Mouse (Mus musculus) spleen, postnatal 36 days (tissue): ENCODE results near the gene Dynll1.
A peak's percentile ranks its signal among the peaks of the same experiment; 100 is the strongest.

ENCODE experiments used
- DNase-seq, 2 experiments: peaks; one replicate each; pipeline ENCODE4 v3.0.0; 2022; ENCODE audit warnings: low spot score in 2 of 2, mixed read lengths in 1 of 2

Gene Dynll1

DNA sequence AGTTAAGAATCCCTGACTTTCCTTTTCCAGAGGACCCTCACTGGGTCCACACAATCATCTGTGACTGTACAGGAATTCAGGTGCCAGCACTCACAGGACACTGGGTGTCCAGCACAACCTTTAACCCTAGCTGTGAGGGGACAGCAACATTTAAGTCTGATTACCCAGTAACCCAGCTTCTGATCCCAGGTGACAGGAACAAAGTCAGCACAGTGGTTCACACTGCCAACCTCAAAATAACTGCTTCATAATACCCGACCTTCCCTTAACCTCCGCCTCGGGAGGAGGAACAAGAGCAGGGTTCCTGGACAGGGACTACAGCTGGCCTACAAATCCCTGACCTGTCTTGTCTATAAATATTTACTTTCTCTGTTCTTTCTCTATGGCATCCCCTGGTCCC, 32.5 kb downstream of the Dynll1 start:
- no peak for DNase-seq

DNA sequence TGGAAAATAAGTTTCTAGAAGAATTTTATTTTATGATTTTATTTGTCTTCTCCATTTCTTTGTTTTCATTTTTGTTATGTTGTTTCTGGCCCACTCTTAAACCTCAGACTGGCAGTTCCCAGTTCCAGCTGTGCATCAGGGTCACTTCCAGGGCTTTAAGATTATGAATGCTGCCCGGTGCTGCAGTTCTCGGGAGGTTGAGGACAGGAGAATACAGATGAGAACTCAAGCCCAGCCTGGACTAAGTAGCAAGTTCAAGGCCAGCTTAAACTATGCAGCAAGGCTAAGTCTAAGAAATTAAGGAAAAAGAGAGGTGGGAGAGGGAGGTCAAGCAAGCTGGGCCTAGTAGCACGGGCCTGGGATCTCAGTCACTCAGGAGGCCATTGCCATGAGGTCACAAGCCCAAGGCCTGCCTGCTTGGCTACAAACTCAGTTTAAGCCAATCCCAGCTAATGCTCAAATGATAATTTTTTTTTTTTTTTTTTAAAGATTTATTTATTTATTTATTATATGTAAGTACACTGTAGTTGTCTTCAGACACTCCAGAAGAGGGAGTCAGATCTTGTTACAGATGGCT, 33.2 kb downstream of the Dynll1 start:
- no peak for DNase-seq

DNA sequence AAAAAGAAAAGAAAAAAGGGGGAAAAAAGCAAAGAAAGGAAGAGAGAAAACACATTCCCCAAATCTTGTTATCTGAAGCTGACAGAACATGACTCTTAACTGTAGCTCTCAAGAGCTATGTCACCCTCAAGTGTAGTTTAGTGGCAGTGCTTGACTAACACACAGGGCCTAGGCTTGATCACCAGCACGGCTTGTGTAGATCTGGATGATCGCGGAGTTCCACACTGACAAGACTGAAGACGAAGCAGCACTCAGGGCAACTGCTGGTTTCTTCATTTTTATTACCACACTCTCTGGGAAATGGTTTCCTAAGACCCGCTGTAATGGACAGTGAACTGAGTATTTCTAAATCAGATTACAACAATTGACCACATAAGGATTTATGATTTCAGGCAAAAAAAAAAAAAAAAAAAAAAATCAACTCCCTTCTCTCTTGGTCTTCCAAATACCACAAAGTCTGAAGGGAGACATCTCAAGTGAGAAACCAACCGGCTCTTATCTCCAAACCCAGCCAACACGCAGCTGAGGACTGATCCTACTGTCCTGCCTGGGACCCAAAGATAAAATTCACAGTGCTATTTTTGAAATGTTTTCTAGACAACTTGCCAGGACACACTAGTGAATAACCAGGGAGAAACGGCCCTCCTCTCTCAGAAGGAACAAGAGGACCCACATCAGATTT, 33.9 kb downstream of the Dynll1 start:
- peak; percentile 48 to 78 for DNase-seq

DNA sequence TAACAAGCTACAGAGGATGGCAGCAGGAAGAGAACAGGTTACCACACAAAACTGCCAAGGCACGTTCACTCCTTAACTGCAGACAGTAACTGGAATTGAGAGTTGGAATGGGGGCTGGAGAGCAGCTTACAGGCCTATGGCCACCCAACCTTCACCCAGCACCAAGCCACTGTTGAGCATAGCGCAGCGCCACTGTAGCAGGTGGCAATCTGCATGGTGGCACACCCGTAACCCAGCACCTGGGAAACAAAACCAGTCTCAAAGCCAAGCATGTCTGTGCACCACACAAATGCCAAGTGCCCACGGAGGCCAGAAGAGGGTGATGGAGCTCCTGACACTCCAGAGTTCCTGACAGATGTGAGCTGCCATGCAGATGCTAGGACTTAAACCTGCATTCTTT, 34.5 kb downstream of the Dynll1 start:
- no peak for DNase-seq

DNA sequence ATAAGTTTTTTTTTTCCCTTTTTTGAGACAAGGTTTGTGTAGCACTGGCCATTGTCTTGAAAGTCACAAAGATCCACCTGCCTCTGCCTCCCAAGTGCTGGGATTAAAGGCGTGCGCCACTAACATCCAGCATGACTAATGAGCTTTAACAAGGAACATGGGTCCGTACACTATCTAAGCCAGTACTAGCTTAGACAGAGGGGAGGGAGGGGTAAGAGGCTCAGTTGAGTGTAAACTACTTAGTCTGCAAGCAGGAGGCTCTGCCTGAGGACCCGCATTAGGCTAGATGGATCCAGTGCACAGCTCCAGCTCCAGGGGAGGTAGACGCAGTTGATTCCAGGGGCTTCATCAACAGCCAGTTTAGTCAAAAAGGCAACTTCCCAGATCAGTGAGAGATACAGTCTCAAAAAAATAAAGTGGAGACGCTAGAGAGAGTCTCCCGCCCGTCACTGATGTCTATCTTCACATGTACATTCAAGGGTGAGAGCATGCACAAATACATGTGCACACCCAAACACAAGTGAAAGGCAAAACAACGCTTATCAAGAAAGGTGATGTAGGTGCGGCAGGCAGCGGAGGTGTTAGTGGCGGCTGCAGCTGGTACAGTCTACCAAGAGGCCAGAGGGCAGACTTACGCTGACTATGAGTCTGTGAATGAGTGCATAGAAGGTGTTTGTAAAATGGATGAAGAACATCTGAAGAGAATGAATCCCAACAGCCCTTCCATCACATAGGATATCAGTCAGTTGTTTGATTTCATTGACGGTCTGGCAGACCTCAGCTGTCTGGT, 38.1 kb downstream of the Dynll1 start:
- no peak for DNase-seq

DNA sequence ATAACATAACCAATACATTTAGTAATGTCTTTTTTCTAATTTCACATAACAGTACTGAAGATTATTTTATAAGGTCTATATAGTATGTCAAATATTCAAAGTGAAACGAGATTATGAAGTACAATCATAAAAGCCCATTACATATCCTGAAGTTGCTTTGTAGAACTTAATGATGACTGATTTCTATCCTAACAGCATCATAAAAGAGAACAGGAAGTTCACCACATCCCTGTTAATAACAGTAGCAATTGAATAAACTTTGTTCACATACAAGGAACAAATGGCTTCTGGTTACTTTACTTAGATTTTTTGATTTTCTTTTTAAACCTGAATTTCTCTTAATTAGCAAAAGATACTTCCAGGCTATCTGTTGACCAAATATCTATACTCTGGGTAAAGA, 38.9 kb downstream of the Dynll1 start:
- DNase-seq = no peak

DNA sequence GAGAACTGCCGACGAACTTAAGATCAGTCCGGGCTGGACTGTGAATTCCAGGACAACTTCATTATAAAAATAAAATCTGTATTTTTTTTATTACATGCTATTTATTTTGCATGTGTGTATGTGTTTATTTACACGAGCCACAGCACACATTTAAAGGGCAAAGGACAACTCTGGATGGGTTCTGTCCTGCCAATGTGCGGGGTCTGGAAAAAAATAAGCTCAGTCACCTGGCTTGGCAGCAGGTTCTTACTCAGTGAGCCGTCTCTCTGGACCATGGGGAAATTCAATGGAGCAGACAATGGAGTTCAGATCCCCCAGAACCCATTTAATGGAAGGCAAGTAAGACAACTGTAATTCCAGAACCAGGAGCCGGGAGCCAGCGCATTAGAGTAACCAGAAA, 39.7 kb downstream of the Dynll1 start:
- DNase-seq = no peak

DNA sequence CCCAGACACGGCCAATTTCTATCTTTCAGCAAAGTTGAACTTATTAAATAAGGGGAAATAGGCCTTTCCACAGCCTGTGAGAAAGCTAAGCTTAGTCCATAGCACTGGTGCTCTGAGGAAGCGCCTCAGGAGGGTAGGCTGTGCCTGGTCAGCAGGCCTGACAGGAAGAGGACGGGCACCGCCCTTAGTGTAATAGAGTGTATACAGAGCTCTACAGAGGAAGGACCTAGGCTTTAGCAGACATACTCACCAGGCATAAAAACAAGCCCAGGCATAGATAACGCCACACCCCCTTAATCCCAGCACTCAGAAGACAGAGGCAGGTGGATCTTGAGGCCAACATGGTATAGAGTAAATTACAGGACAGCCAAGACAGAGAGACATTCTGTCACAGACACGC, 40.4 kb downstream of the Dynll1 start:
- no peak for DNase-seq

DNA sequence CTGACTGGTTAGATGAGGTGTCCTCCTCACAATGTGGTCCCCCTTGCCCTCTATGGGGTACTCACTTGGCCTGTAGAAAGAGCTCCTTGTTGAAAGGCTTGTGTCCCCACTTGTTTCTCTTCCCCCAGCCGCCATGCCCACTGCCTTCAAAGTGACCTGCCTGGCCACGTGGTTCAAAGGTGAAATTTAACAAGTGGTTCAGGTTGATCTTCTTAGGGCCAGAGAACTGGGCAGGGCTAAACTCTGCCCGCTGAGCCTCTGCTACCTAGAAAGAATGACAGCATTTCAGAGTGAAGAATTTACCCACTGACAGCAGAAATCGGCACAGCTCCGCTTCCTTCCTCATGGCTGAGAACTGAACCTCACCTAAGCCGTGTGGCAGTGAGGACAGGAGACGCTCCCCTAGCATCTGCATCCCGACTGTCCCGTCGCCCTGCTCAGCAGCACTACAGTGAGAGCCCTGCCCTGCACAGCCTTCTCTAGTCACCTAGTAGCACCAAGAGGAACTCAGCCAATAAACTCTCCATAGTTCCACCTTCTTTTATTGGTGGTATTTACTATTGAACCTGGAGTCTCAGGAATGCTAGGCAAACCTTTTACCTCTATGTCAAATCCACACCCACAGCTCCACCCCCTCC, 43.8 kb downstream of the Dynll1 start:
- DNase-seq = no peak

DNA sequence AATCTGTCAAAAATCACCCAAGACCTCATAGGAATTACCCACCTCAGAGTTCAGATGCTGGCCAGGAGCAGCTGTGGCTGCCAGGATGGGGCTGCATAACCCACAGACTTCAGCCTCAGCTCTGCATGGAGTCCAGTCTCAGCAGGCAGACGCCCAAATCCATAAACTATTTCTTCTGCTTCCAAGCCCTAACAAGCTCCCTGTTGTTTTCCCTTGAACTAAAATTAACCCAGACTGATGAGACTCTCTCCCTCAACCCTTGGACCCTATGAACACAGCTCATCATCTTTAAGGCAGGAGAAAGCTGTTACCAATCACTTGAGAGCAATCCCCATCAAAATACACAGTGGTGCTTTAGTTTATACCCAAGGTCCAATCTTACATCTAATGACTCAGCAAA, 45.3 kb downstream of the Dynll1 start:
- no peak for DNase-seq
